Comparison of ENCODE assay signal across 23 mouse cellular contexts in genomic region chr11:5914940-5915339, GRCm38 (mm10). TPM values are rescaled to one million over a fixed set of nuclear protein-coding genes. Genes with fewer than 3 reads are reported as not detected.
DNase-seq lines count a peak whose midpoint lies in the region; ATAC-seq and TF ChIP-seq lines count a peak whose summit lies in the region.
"Had no signal": no experiment of that assay in that cellular context is flagged by ENCODE, and none has a peak within 500 bp of the region (broad histone marks: within the 10 kb centered on the region; RNA-seq: fewer than 3 reads in every experiment).

No protein-coding gene starts in this region.

- no peak overlapping the region for H3K9ac ChIP-seq in neural tube, embryonic 11.5 days (ENCODE audit: low read length)
- H3K9ac ChIP-seq: forebrain, embryonic 13.5 days; hindbrain, embryonic 12.5 days; kidney, embryonic 15.5 days; liver, embryonic 13.5 days had no signal

- no peaks in the 10 kb centered on the region for H3K27me3 ChIP-seq in neural tube, embryonic 11.5 days (ENCODE audit: control insufficient read depth, insufficient read depth, low read length)
- H3K27me3 ChIP-seq: forebrain, embryonic 13.5 days; hindbrain, embryonic 12.5 days; liver, embryonic 13.5 days had no signal

- peak overlapping the region; percentile 8; the same call in 1 of the 2 replicates for H3K27ac ChIP-seq in left cerebral cortex, adult 2 months
- H3K27ac ChIP-seq in neural tube, embryonic 11.5 days (ENCODE audit: low read depth, low read length): no peak overlapping the region
- H3K27ac ChIP-seq: forebrain, embryonic 13.5 days; hindbrain, embryonic 12.5 days; kidney, embryonic 15.5 days; liver, embryonic 13.5 days had no signal

- WGBS in neural tube, embryonic 11.5 days: 54% methylated on average over 5 of the region's 5 CpGs

- DNase-seq in adrenal gland, adult 2 months: peak; percentile 36
- no peak for DNase-seq in adrenal gland, postnatal 14 days
- peak; percentile 35 for DNase-seq in gastrocnemius, postnatal 25 days
- no peak for DNase-seq in gastrocnemius, postnatal 36 days
- no peak for DNase-seq in left cerebral cortex, adult 2 months (ENCODE audit: extremely low spot score in 1 of 2, low spot score in 2 of 2)
- DNase-seq in left cerebral cortex, postnatal 4 days: no peak
- peak; percentile 8 for DNase-seq in neural tube, embryonic 11.5 days (ENCODE audit: low spot score)
- DNase-seq in neural tube, embryonic 10.5 days (ENCODE audit: extremely low spot score, low spot score): no peak
- DNase-seq: adrenal gland, postnatal 25 days; gastrocnemius, postnatal 10 days; kidney, adult 11 months; kidney, postnatal 36 days; layer of hippocampus, adult 9-11 months; liver, embryonic 13.5 days; spleen, adult 18-20 months; thymus, postnatal 14 days had no signal

- intact Hi-C loops in gastrocnemius, postnatal 36 days (cut with DNase I): loop anchor here (5.0 kb wide), 2 partner anchors 37 to 253 kb away; partner anchors contain the start of gene Gck
- intact Hi-C loops in left cerebral cortex, adult 2 months (cut with DNase I): no loop called here
- intact Hi-C loops in left cerebral cortex, postnatal 4 days (cut with DNase I): no loop called here

- H3K4me2 ChIP-seq in neural tube, embryonic 11.5 days (ENCODE audit: low read depth): no peak overlapping the region
- H3K4me2 ChIP-seq: forebrain, embryonic 13.5 days; hindbrain, embryonic 12.5 days; kidney, embryonic 15.5 days; liver, embryonic 13.5 days had no signal

- no peak overlapping the region for H3K4me3 ChIP-seq in left cerebral cortex, adult 2 months
- no peak overlapping the region for H3K4me3 ChIP-seq in neural tube, embryonic 11.5 days (ENCODE audit: low read depth, low read length)
- H3K4me3 ChIP-seq: forebrain, embryonic 13.5 days; hindbrain, embryonic 12.5 days; kidney, embryonic 15.5 days; liver, embryonic 13.5 days had no signal

- no peaks in the 10 kb centered on the region for H3K9me3 ChIP-seq in neural tube, embryonic 11.5 days (ENCODE audit: control insufficient read depth, low read length)
- H3K9me3 ChIP-seq: forebrain, embryonic 13.5 days; hindbrain, embryonic 12.5 days; kidney, embryonic 15.5 days; liver, embryonic 13.5 days had no signal

- H3K36me3 ChIP-seq in neural tube, embryonic 11.5 days (ENCODE audit: control insufficient read depth, insufficient read depth, low read length): no peaks in the 10 kb centered on the region
- H3K36me3 ChIP-seq: hindbrain, embryonic 12.5 days; kidney, embryonic 15.5 days; liver, embryonic 13.5 days had no signal

- H3K4me1 ChIP-seq in neural tube, embryonic 11.5 days (ENCODE audit: control insufficient read depth, insufficient read depth, low read length): no peaks in the 10 kb centered on the region
- H3K4me1 ChIP-seq: forebrain, embryonic 13.5 days; hindbrain, embryonic 12.5 days; kidney, embryonic 15.5 days had no signal

- no peak for ATAC-seq in neural tube, embryonic 11.5 days (ENCODE audit: insufficient read depth, low FRiP score, low TSS enrichment)
- ATAC-seq: activated CD4-positive, CD25-positive, alpha-beta regulatory T cell, adult 4 months; forebrain, embryonic 13.5 days had no signal

- no peak for TF ChIP-seq CTCF in left cerebral cortex, adult 2 months (IDR thresholded peaks at IDR 0.05)

RNA-seq across cellular contexts. Expression of gene Myl7, which starts 16.4 kb away (rescaled TPM):
- total RNA-seq in adrenal gland, adult 2 months (2021): not detected
- polyA plus RNA-seq in adrenal gland, adult 2 months (2012; rRNA removed): 0.47 TPM in 1 of 2 replicates, not detected in the other
- total RNA-seq in adrenal gland, postnatal 14 days (2021): not detected in 2 replicates
- total RNA-seq in gastrocnemius, postnatal 25 days (2021): not detected
- not detected for total RNA-seq in gastrocnemius, postnatal 36 days (2021)
- total RNA-seq in left cerebral cortex, adult 2 months (2021): not detected
- total RNA-seq in left cerebral cortex, postnatal 4 days (2021): not detected
- 3.9 and 16.9 TPM in 2 replicates for polyA plus RNA-seq in neural tube, embryonic 11.5 days (2014; fragmentation: Nextera tagmentation; extraction: Ambion mirVana)
- total RNA-seq: adrenal gland, postnatal 25 days; gastrocnemius, postnatal 10 days; left cerebral cortex, adult 18-20 months; left cerebral cortex, postnatal 36 days; megakaryocyte-erythroid progenitor cell, adult 5-6 weeks had no signal
- polyA plus RNA-seq: activated CD4-positive, CD25-positive, alpha-beta regulatory T cell, adult 4 months; forebrain, embryonic 13.5 days had no signal

RNA-seq across cellular contexts. Expression of gene Gck, which starts 34.9 kb away (rescaled TPM):
- total RNA-seq in adrenal gland, adult 2 months (2021): 1 to 10 TPM; 2.5 to 3.7 TPM
- polyA plus RNA-seq in adrenal gland, adult 2 months (2012; rRNA removed): 1.2 and 2.2 TPM in 2 replicates
- total RNA-seq in adrenal gland, postnatal 14 days (2021): 3.8 and 18.3 TPM in 2 replicates
- total RNA-seq in gastrocnemius, postnatal 25 days (2021): 1 to 10 TPM; 2.0 to 5.2 TPM
- 10 to 100 TPM in 1 of 2 experiments, 1 to 10 TPM in 1; 5.1 to 10.1 TPM for total RNA-seq in gastrocnemius, postnatal 36 days (2021)
- total RNA-seq in left cerebral cortex, adult 2 months (2021): 1 to 10 TPM; 1.7 to 2.4 TPM
- total RNA-seq in left cerebral cortex, postnatal 4 days (2021): 1 to 10 TPM; 3.9 to 4.0 TPM
- 0.88 and 1.4 TPM in 2 replicates for polyA plus RNA-seq in neural tube, embryonic 11.5 days (2014; fragmentation: Nextera tagmentation; extraction: Ambion mirVana)
- total RNA-seq: gastrocnemius, postnatal 10 days; megakaryocyte-erythroid progenitor cell, adult 5-6 weeks had no signal
- polyA plus RNA-seq: activated CD4-positive, CD25-positive, alpha-beta regulatory T cell, adult 4 months had no signal

RNA-seq across cellular contexts. Expression of gene Pold2, which starts 36.8 kb away (rescaled TPM):
- 10 to 100 TPM; 38.1 to 51.8 TPM for total RNA-seq in adrenal gland, adult 2 months (2021)
- 192 and 223 TPM in 2 replicates for polyA plus RNA-seq in adrenal gland, adult 2 months (2012; rRNA removed)
- 35.6 and 42.1 TPM in 2 replicates for total RNA-seq in adrenal gland, postnatal 14 days (2021)
- total RNA-seq in gastrocnemius, postnatal 25 days (2021): 10 to 100 TPM; 34.8 to 37.6 TPM
- total RNA-seq in gastrocnemius, postnatal 36 days (2021): 10 to 100 TPM; 34.5 to 37.1 TPM
- 10 to 100 TPM; 18.7 to 20.7 TPM for total RNA-seq in left cerebral cortex, adult 2 months (2021)
- total RNA-seq in left cerebral cortex, postnatal 4 days (2021): 10 to 100 TPM; 26.6 to 37.5 TPM
- 92.5 and 102 TPM in 2 replicates for polyA plus RNA-seq in neural tube, embryonic 11.5 days (2014; fragmentation: Nextera tagmentation; extraction: Ambion mirVana)

RNA-seq across cellular contexts. Expression of gene Ykt6, which starts 40.6 kb away (rescaled TPM):
- total RNA-seq in adrenal gland, adult 2 months (2021): 10 to 100 TPM; 70.9 to 73.8 TPM
- polyA plus RNA-seq in adrenal gland, adult 2 months (2012; rRNA removed): 34.0 and 39.4 TPM in 2 replicates
- 71.1 and 77.9 TPM in 2 replicates for total RNA-seq in adrenal gland, postnatal 14 days (2021)
- total RNA-seq in gastrocnemius, postnatal 25 days (2021): 10 to 100 TPM; 38.1 to 38.9 TPM
- total RNA-seq in gastrocnemius, postnatal 36 days (2021): 10 to 100 TPM; 36.7 to 38.5 TPM
- 10 to 100 TPM; 75.8 to 79.8 TPM for total RNA-seq in left cerebral cortex, adult 2 months (2021)
- total RNA-seq in left cerebral cortex, postnatal 4 days (2021): 100 to 1,000 TPM; 202 to 213 TPM
- 32.3 and 32.6 TPM in 2 replicates for polyA plus RNA-seq in neural tube, embryonic 11.5 days (2014; fragmentation: Nextera tagmentation; extraction: Ambion mirVana)

RNA-seq across cellular contexts. Expression of gene Aebp1, which starts 53.2 kb away (rescaled TPM):
- total RNA-seq in adrenal gland, adult 2 months (2021): 100 to 1,000 TPM; 390 to 452 TPM
- 526 and 692 TPM in 2 replicates for polyA plus RNA-seq in adrenal gland, adult 2 months (2012; rRNA removed)
- total RNA-seq in adrenal gland, postnatal 14 days (2021): 203 and 213 TPM in 2 replicates
- total RNA-seq in gastrocnemius, postnatal 25 days (2021): 10 to 100 TPM; 23.9 to 31.3 TPM
- 10 to 100 TPM; 28.2 to 55.2 TPM for total RNA-seq in gastrocnemius, postnatal 36 days (2021)
- 10 to 100 TPM; 16.5 to 22.8 TPM for total RNA-seq in left cerebral cortex, adult 2 months (2021)
- total RNA-seq in left cerebral cortex, postnatal 4 days (2021): 10 to 100 TPM; 20.4 to 24.8 TPM
- polyA plus RNA-seq in neural tube, embryonic 11.5 days (2014; fragmentation: Nextera tagmentation; extraction: Ambion mirVana): 8.9 and 9.7 TPM in 2 replicates
- total RNA-seq: megakaryocyte-erythroid progenitor cell, adult 5-6 weeks had no signal

Comparison
In these comparisons a context has a peak if more than half of its experiments do, and no peak if none do; other contexts are left out.
1. DNase-seq: peak in adrenal gland, adult 2 months (single experiment), gastrocnemius, postnatal 25 days (single experiment) and neural tube, embryonic 11.5 days (single experiment); none in adrenal gland, postnatal 14 days (single experiment), gastrocnemius, postnatal 36 days (0 of 2), left cerebral cortex, adult 2 months (0 of 2), left cerebral cortex, postnatal 4 days (single experiment) and neural tube, embryonic 10.5 days (single experiment).